Mouse (Mus musculus) frontal cortex, postnatal 10 days (tissue): ENCODE results near the gene Xpo6.
A peak's percentile ranks its signal among the peaks of the same experiment; 100 is the strongest.

Experiments used
- DNase-seq, 2 experiments: peaks; one replicate each; pipeline ENCODE4 v3.0.0; 2022; ENCODE audit warnings: low spot score in 2 of 2, mixed read lengths in 1 of 2

Gene Xpo6

GRCm38 (mm10) chr7:126080949-126081654, 119.2 kb downstream of the Xpo6 start:
- DNase-seq: no peak

GRCm38 (mm10) chr7:126076935-126077334, 123.4 kb downstream of the Xpo6 start:
- DNase-seq: no peak

- DNase-seq: no peak
Observed at GRCm38 (mm10) chr7:126075058-126075457, 125.2 kb downstream of the Xpo6 start.

GRCm38 (mm10) chr7:126070321-126070720, 130.0 kb downstream of the Xpo6 start:
- no peak for DNase-seq

- peak in 1 of 2 experiments; percentile 48 for DNase-seq
Observed at GRCm38 (mm10) chr7:126066777-126067176, 133.5 kb downstream of the Xpo6 start.

GRCm38 (mm10) chr7:126065243-126065876, 134.9 kb downstream of the Xpo6 start:
- no peak for DNase-seq

- DNase-seq: no peak
Observed at GRCm38 (mm10) chr7:126062228-126062627, 138.1 kb downstream of the Xpo6 start.

GRCm38 (mm10) chr7:126058918-126059317, 141.4 kb downstream of the Xpo6 start:
- no peak for DNase-seq

- DNase-seq: no peak
Observed at GRCm38 (mm10) chr7:126057332-126057914, 142.9 kb downstream of the Xpo6 start.

GRCm38 (mm10) chr7:126054574-126054973, 145.7 kb downstream of the Xpo6 start:
- no peak for DNase-seq

GRCm38 (mm10) chr7:126053618-126054017, 146.7 kb downstream of the Xpo6 start:
- no peak for DNase-seq

- DNase-seq: no peak
Observed at GRCm38 (mm10) chr7:126051910-126052309, 148.4 kb downstream of the Xpo6 start.
